Comparison of ENCODE assay signal across 26 mouse cellular contexts in genomic region chr11:19994262-19994790, GRCm38 (mm10).
DNase-seq lines count a peak whose midpoint lies in the region; ATAC-seq and TF ChIP-seq lines count a peak whose summit lies in the region.
"Had no signal": no experiment of that assay in that cellular context is flagged by ENCODE, and none has a peak within 500 bp of the region (broad histone marks: within the 10 kb centered on the region; RNA-seq: fewer than 3 reads in every experiment).

No protein-coding gene starts in this region.

- TF ChIP-seq POLR2A in MEL (IDR thresholded peaks at IDR 0.05; ENCODE audit: control insufficient read depth in 1 of 2, insufficient read depth in 1 of 2, low read depth in 1 of 2, low read length in 2 of 2, poor library complexity in 1 of 2): no peak

- H3K4me3 ChIP-seq in heart, embryonic 11.5 days (ENCODE audit: low read depth, low read length): no peak overlapping the region
- no peak overlapping the region for H3K4me3 ChIP-seq in heart, embryonic 10.5 days
- no peak overlapping the region for H3K4me3 ChIP-seq in MEL (ENCODE audit: control insufficient read depth in 1 of 2, insufficient read depth in 1 of 2, low read depth in 2 of 2, low read length in 2 of 2)
- no peak overlapping the region for H3K4me3 ChIP-seq in liver, embryonic 14.5 days (ENCODE audit: insufficient read depth in 1 of 2, low read depth in 2 of 2, low read length in 2 of 2)
- H3K4me3 ChIP-seq in midbrain, embryonic 16.5 days (ENCODE audit: low read depth, low read length): no peak overlapping the region
- H3K4me3 ChIP-seq: embryonic facial prominence, embryonic 12.5 days; hindbrain, embryonic 12.5 days; intestine, embryonic 15.5 days; limb, embryonic 13.5 days; midbrain, embryonic 15.5 days had no signal

- H3K9me3 ChIP-seq in heart, embryonic 11.5 days (replicated peaks; ENCODE audit: control insufficient read depth, low read length): no peaks in the 10 kb centered on the region
- H3K9me3 ChIP-seq in heart, embryonic 10.5 days: no peaks in the 10 kb centered on the region
- no peaks in the 10 kb centered on the region for H3K9me3 ChIP-seq in MEL (replicated peaks; ENCODE audit: insufficient read depth, low read length)
- H3K9me3 ChIP-seq in liver, embryonic 14.5 days (ENCODE audit: control insufficient read depth, low read length): no peaks in the 10 kb centered on the region
- H3K9me3 ChIP-seq in midbrain, embryonic 16.5 days (replicated peaks; ENCODE audit: control insufficient read depth, low read length, poor library complexity, severe bottlenecking): no peaks in the 10 kb centered on the region
- H3K9me3 ChIP-seq: embryonic facial prominence, embryonic 12.5 days; hindbrain, embryonic 12.5 days; intestine, embryonic 15.5 days; limb, embryonic 13.5 days; midbrain, embryonic 15.5 days had no signal

- no peak for TF ChIP-seq RAD21 in MEL (IDR thresholded peaks at IDR 0.05; ENCODE audit: low read depth, low read length)

- 0 out of 2 replicates have a peak, but pooled peaks have one; percentile 11 for ATAC-seq in heart, embryonic 11.5 days (replicated peaks; ENCODE audit: insufficient number of reproducible peaks, low FRiP score, low TSS enrichment)
- peak; percentile 53 for ATAC-seq in liver, embryonic 14.5 days (ENCODE audit: insufficient read depth)
- peak; percentile 60 for ATAC-seq in megakaryocyte-erythroid progenitor cell, adult 5-6 weeks (replicated peaks; ENCODE audit: low FRiP score, low TSS enrichment, poor library complexity, severe bottlenecking)
- no peak for ATAC-seq in midbrain, embryonic 16.5 days
- ATAC-seq: forebrain, embryonic 14.5 days; hindbrain, postnatal 0 days; midbrain, embryonic 15.5 days had no signal

- H3K9ac ChIP-seq in heart, embryonic 11.5 days (ENCODE audit: low read depth, low read length): no peak overlapping the region
- H3K9ac ChIP-seq in MEL (ENCODE audit: control insufficient read depth, low read depth, low read length, poor library complexity, severe bottlenecking): no peak overlapping the region; the same call in 1 of the 2 replicates
- H3K9ac ChIP-seq in liver, embryonic 14.5 days (replicated peaks): no peak overlapping the region
- no peak overlapping the region for H3K9ac ChIP-seq in midbrain, embryonic 16.5 days (ENCODE audit: low read depth, low read length)
- H3K9ac ChIP-seq: embryonic facial prominence, embryonic 12.5 days; hindbrain, embryonic 12.5 days; intestine, embryonic 15.5 days; limb, embryonic 13.5 days; lung, embryonic 14.5 days; midbrain, embryonic 15.5 days had no signal

- no peak for TF ChIP-seq CTCF in MEL (IDR thresholded peaks at IDR 0.05 in 2 of 3, conservative IDR thresholded peaks at IDR 0.05 in 1 of 3; ENCODE audit: control insufficient read depth in 1 of 3, insufficient read depth in 1 of 3, low read depth in 2 of 3, low read length in 3 of 3, poor library complexity in 1 of 3, severe bottlenecking in 1 of 3)
- no peak for TF ChIP-seq CTCF in liver, embryonic 14.5 days (IDR thresholded peaks at IDR 0.05; ENCODE audit: low read depth)

- 76% methylated on average over 7 of the region's 7 CpGs for WGBS in heart, embryonic 11.5 days (ENCODE audit: insufficient replicate concordance)
- WGBS in heart, embryonic 10.5 days: 83% methylated on average over 7 of the region's 7 CpGs
- WGBS in liver, embryonic 14.5 days (ENCODE audit: insufficient replicate concordance): 33% methylated on average over 7 of the region's 7 CpGs
- WGBS in midbrain, embryonic 16.5 days: 93% methylated on average over 7 of the region's 7 CpGs

- peak; percentile 23 to 32; a peak in 1 of 4 replicates for TF ChIP-seq EP300 in MEL (IDR thresholded peaks at IDR 0.05; ENCODE audit: low read depth in 1 of 2, low read length in 2 of 2)
- no peak; the same call in 1 of the 2 replicates for TF ChIP-seq EP300 in liver, embryonic 14.5 days (IDR thresholded peaks at IDR 0.05; ENCODE audit: low read depth)

- no peak overlapping the region for H3K4me2 ChIP-seq in heart, embryonic 11.5 days
- H3K4me2 ChIP-seq in liver, embryonic 14.5 days (ENCODE audit: low read depth): no peak overlapping the region
- H3K4me2 ChIP-seq in midbrain, embryonic 16.5 days (ENCODE audit: low read length): no peak overlapping the region
- H3K4me2 ChIP-seq: embryonic facial prominence, embryonic 12.5 days; hindbrain, embryonic 12.5 days; intestine, embryonic 15.5 days; limb, embryonic 13.5 days; lung, embryonic 14.5 days; midbrain, embryonic 15.5 days had no signal

- H3K79me2 ChIP-seq in MEL (ENCODE audit: control insufficient read depth, insufficient read depth, low read length, poor library complexity): peaks cover 28% of the 10 kb centered on the region

- H3K36me3 ChIP-seq in heart, embryonic 11.5 days (ENCODE audit: control insufficient read depth, insufficient read depth, low read length): no peaks in the 10 kb centered on the region
- 0 out of 2 replicates have a peak, but pooled peaks cover 7% of the 10 kb centered on the region for H3K36me3 ChIP-seq in heart, embryonic 10.5 days
- peaks cover 6 to 32% of the 10 kb centered on the region in 2 experiments for H3K36me3 ChIP-seq in MEL (ENCODE audit: control insufficient read depth in 1 of 2, insufficient read depth in 2 of 2, low read length in 2 of 2)
- H3K36me3 ChIP-seq in liver, embryonic 14.5 days (replicated peaks; ENCODE audit: control insufficient read depth, insufficient read depth, low read depth): no peaks in the 10 kb centered on the region
- no peaks in the 10 kb centered on the region for H3K36me3 ChIP-seq in midbrain, embryonic 16.5 days (ENCODE audit: control insufficient read depth, insufficient read depth, low read length)
- H3K36me3 ChIP-seq: intestine, embryonic 15.5 days; midbrain, embryonic 15.5 days had no signal

- no peak for DNase-seq in heart, embryonic 10.5 days (ENCODE audit: low spot score)
- peak; percentile 31 for DNase-seq in MEL (ENCODE audit: low read depth, low spot score)
- no peak for DNase-seq in liver, embryonic 14.5 days (ENCODE audit: low read depth in 3 of 3, low spot score in 3 of 3)
- no peak for DNase-seq in ovary, postnatal 14 days (ENCODE audit: low spot score)
- DNase-seq: adrenal gland, postnatal 25 days; cerebellum, adult 8-10 months; embryo, embryonic 11 days; gastrocnemius, postnatal 14 days; heart, postnatal 36 days; kidney, postnatal 14 days; lung, embryonic 14.5 days; right cerebral cortex, adult 18-20 months; right cerebral cortex, postnatal 4 days; thymus, adult 18-20 months; thymus, postnatal 25 days had no signal

- peaks cover 28% of the 10 kb centered on the region for H3K4me1 ChIP-seq in heart, embryonic 11.5 days (ENCODE audit: control insufficient read depth, insufficient read depth, low read length)
- peaks cover 57% of the 10 kb centered on the region for H3K4me1 ChIP-seq in heart, embryonic 10.5 days
- H3K4me1 ChIP-seq in MEL (ENCODE audit: control insufficient read depth in 1 of 2, insufficient read depth in 2 of 2, low read length in 2 of 2): peaks cover 23 to 33% of the 10 kb centered on the region in 2 experiments
- peaks cover 27 to 51% of the 10 kb centered on the region in 2 experiments for H3K4me1 ChIP-seq in liver, embryonic 14.5 days (replicated peaks; ENCODE audit: control insufficient read depth in 2 of 2, insufficient read depth in 2 of 2, low read length in 1 of 2)
- H3K4me1 ChIP-seq in midbrain, embryonic 16.5 days (ENCODE audit: control insufficient read depth, insufficient read depth, low read length): peaks cover 12% of the 10 kb centered on the region; the same call in 1 of the 2 replicates

- no peaks in the 10 kb centered on the region for H3K27me3 ChIP-seq in heart, embryonic 11.5 days (ENCODE audit: control insufficient read depth, insufficient read depth, low read length)
- H3K27me3 ChIP-seq in heart, embryonic 10.5 days (ENCODE audit: insufficient read depth, poor library complexity, severe bottlenecking): no peaks in the 10 kb centered on the region
- no peaks in the 10 kb centered on the region for H3K27me3 ChIP-seq in MEL (ENCODE audit: control insufficient read depth in 1 of 2, insufficient read depth in 2 of 2, low read length in 2 of 2)
- no peaks in the 10 kb centered on the region for H3K27me3 ChIP-seq in liver, embryonic 14.5 days (ENCODE audit: control insufficient read depth, insufficient read depth, low read length)
- no peaks in the 10 kb centered on the region for H3K27me3 ChIP-seq in midbrain, embryonic 16.5 days (ENCODE audit: control insufficient read depth, insufficient read depth, low read depth, low read length)
- H3K27me3 ChIP-seq: embryonic facial prominence, embryonic 12.5 days; hindbrain, embryonic 12.5 days; intestine, embryonic 15.5 days; limb, embryonic 13.5 days; midbrain, embryonic 15.5 days had no signal

- no peak overlapping the region for H3K27ac ChIP-seq in heart, embryonic 11.5 days (ENCODE audit: low read depth, low read length)
- no peak overlapping the region for H3K27ac ChIP-seq in heart, embryonic 10.5 days
- peak overlapping the region; percentile 35; the same call in 1 of the 2 replicates for H3K27ac ChIP-seq in MEL (ENCODE audit: control insufficient read depth, low read depth, low read length)
- H3K27ac ChIP-seq in liver, embryonic 14.5 days: peak overlapping the region; percentile 34; the same call in 1 of the 2 replicates
- no peak overlapping the region for H3K27ac ChIP-seq in midbrain, embryonic 16.5 days (ENCODE audit: low read length)
- H3K27ac ChIP-seq: embryonic facial prominence, embryonic 12.5 days; hindbrain, embryonic 12.5 days; hindbrain, postnatal 0 days; limb, embryonic 13.5 days; midbrain, embryonic 15.5 days; stomach, postnatal 0 days had no signal

TF ChIP-seq in MEL, 35 proteins besides CTCF, POLR2A, EP300 and RAD21 (continues in another document):
- peak; percentile 43 for TF ChIP-seq GATA1 (IDR thresholded peaks at IDR 0.05; ENCODE audit: low read depth, low read length)
- 0 out of 2 replicates have a peak, but pooled peaks have one; percentile 12 for TF ChIP-seq ZC3H11A (IDR thresholded peaks at IDR 0.05; ENCODE audit: low read depth, low read length)
- TF ChIP-seq TAL1 (IDR thresholded peaks at IDR 0.05; ENCODE audit: low read length): no peak
- peak; percentile 25; the same call in 1 of the 2 replicates for TF ChIP-seq MEF2A (IDR thresholded peaks at IDR 0.05; ENCODE audit: extremely low read depth, insufficient replicate concordance, low read depth, low read length, poor library complexity, severe bottlenecking)
- peak; percentile 31; the same call in 1 of the 2 replicates for TF ChIP-seq ETS1 (IDR thresholded peaks at IDR 0.05; ENCODE audit: low read depth, low read length)
- TF ChIP-seq CHD1 (IDR thresholded peaks at IDR 0.05; ENCODE audit: low read depth, low read length): no peak
- TF ChIP-seq TCF12 (IDR thresholded peaks at IDR 0.05; ENCODE audit: low read depth, low read length): peak; percentile 23; the same call in 1 of the 2 replicates
- TF ChIP-seq HCFC1 (IDR thresholded peaks at IDR 0.05; ENCODE audit: low read depth, low read length): no peak
- no peak for TF ChIP-seq NELFE (IDR thresholded peaks at IDR 0.05; ENCODE audit: low read depth, low read length)
- no peak for TF ChIP-seq KAT2A (conservative IDR thresholded peaks at IDR 0.05; ENCODE audit: low read depth, low read length)
- TF ChIP-seq USF1 (IDR thresholded peaks at IDR 0.05; ENCODE audit: low read depth, low read length): peak; percentile 53; the same call in 1 of the 2 replicates
- no peak for TF ChIP-seq GABPA (IDR thresholded peaks at IDR 0.05; ENCODE audit: low read depth, low read length)

Comparison
In these comparisons a context has a peak if more than half of its experiments do, and no peak if none do; other contexts are left out.
1. H3K27ac ChIP-seq: peak in MEL (single experiment) and liver, embryonic 14.5 days (single experiment); none in heart, embryonic 11.5 days (single experiment), heart, embryonic 10.5 days (single experiment) and midbrain, embryonic 16.5 days (single experiment).